Mouse (Mus musculus): ENCODE data around the gene Mta2.

GRCm38 (mm10) chr19:8930117-8930516, 11.6 kb upstream of the Mta2 start:
- no peak for TF ChIP-seq POLR2A (IDR thresholded peaks at IDR 0.05; ENCODE audit: control insufficient read depth, extremely low read depth, insufficient read depth, low read length, poor library complexity)
- no peak for TF ChIP-seq CTCF (IDR thresholded peaks at IDR 0.05; ENCODE audit: borderline replicate concordance, control insufficient read depth, extremely low read depth, insufficient read depth, low read length, poor library complexity)

All from thymus, adult 2 months (tissue).